Mouse (Mus musculus) thymus, adult 2 months (tissue): Measurements from ENCODE around the gene Rreb1. TPM values are rescaled to one million over a fixed set of nuclear protein-coding genes. Genes with fewer than 3 reads are reported as not detected.

Source experiments
- DNase-seq: peaks from one replicate; pipeline ENCODE4 v3.0.0; 2021
- H3K27ac ChIP-seq: fragments of 200-500 bp; 2 replicates; pipeline ENCODE4 v1.5.1; 2012; ENCODE audit warnings: low read length, control low read depth; ENCODE audit not compliant: control insufficient read depth, insufficient read depth
- H3K27me3 ChIP-seq: fragments of 200-500 bp; 2 replicates; pipeline ENCODE4 v1.6.1; 2012; ENCODE audit warnings: mild to moderate bottlenecking, low read length, moderate library complexity, mixed read lengths; ENCODE audit not compliant: control insufficient read depth, insufficient read depth
- H3K36me3 ChIP-seq: fragments of 200-500 bp; 2 replicates; pipeline ENCODE4 v1.6.1; 2012; ENCODE audit warnings: mild to moderate bottlenecking, low read length, moderate library complexity; ENCODE audit not compliant: control insufficient read depth, insufficient read depth
- H3K4me1 ChIP-seq: fragments of 200-500 bp; replicated peaks from 2 replicates; pipeline ENCODE4 v1.6.1; 2012; ENCODE audit warnings: low read length; ENCODE audit not compliant: control insufficient read depth, insufficient read depth
- H3K4me3 ChIP-seq: fragments of 200-500 bp; 2 replicates; pipeline ENCODE4 v1.5.1; 2012; ENCODE audit warnings: mild to moderate bottlenecking, low read length, control low read depth, moderate library complexity; ENCODE audit not compliant: control insufficient read depth, insufficient read depth
- CTCF ChIP-seq: fragments of 200-500 bp; IDR thresholded peaks from 2 replicates; pipeline ENCODE4 v1.5.1; 2012; ENCODE audit warnings: mild to moderate bottlenecking, control low read depth, low read length, moderate library complexity, borderline replicate concordance; ENCODE audit not compliant: control insufficient read depth, poor library complexity, insufficient read depth; ENCODE audit errors: extremely low read depth
- POLR2A ChIP-seq: fragments of 200-500 bp; IDR thresholded peaks from 2 replicates; pipeline ENCODE4 v1.6.1; 2012; ENCODE audit warnings: mild to moderate bottlenecking, low read length, control low read depth, moderate library complexity; ENCODE audit not compliant: control insufficient read depth, poor library complexity, insufficient read depth; ENCODE audit errors: extremely low read depth
- WGBS: fragments of 180-500 bp; shearing (Covaris S2); methylation state at CpG from one replicate; pipeline ENCODE4 v1.1.7; 2018; 5-methylcytosine and 5-hydroxymethylcytosine counted together
- polyA plus RNA-seq: library from polyadenylated mRNA; depleted of rRNA; stranded (reverse); fragments of >200 nt; gene quantifications from 2 replicates; pipeline ENCODE4 v1.2.3, GENCODE M21; 2012; rRNA removed

Gene Rreb1
- polyA plus RNA-seq, 1 experiment = 37.5 TPM

- TF ChIP-seq CTCF (no peak), POLR2A (no peak)
- Histone ChIP-seq H3K4me3 (peak overlapping the region; percentile 3; the same call in 1 of the 2 replicates), H3K27me3 (no peaks in the 10 kb centered on the region), H3K27ac (no peak overlapping the region), H3K36me3 (peaks cover 7% of the 10 kb centered on the region), H3K4me1 (peaks cover 3% of the 10 kb centered on the region)
- 12% methylated on average over 7 of the region's 7 CpGs for WGBS
- DNase-seq = no peak
Measured at GRCm38 (mm10) chr13:37994405-37994749, 216.2 kb downstream of the Rreb1 start.

GRCm38 (mm10) chr13:37999713-38000112 is 221.5 kb downstream of the Rreb1 start:
- Histone ChIP-seq H3K36me3 (no peaks in the 10 kb centered on the region), H3K4me3 (no peak overlapping the region), H3K4me1 (no peaks in the 10 kb centered on the region), H3K27me3 (no peaks in the 10 kb centered on the region), H3K27ac (no peak overlapping the region)
- TF ChIP-seq POLR2A (no peak), CTCF (no peak)
- DNase-seq = no peak
- WGBS = 88% methylated on average over 3 of the region's 3 CpGs

Other genes with a start within 250 kb of the Rreb1 start
- gene Ssr1, start 215.8 kb downstream of the Rreb1 start, polyA plus RNA-seq = 6.6 and 7.2 TPM in 2 replicates